Mouse (Mus musculus): ENCODE data around the gene Ubl3.

DNA sequence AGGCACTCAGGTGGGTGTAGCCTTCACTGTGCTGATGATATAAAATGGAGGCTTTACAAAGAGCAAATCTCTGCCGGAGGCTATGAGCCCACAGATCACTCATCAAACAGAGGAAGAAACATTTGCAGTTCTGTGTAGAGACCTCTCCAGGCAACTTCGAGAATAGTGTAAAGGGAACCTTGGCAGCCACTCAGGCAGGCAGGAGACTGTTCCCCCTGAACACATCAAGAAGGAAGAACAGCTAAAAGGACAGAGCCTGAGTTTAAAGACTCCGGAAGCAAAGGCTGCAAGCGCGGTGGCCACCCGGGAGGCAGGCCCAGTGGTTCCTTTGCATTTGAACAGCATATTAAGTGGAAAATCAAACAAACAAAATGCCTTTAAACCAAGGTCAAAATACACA, 2.2 kb downstream of the Ubl3 start:
- TF ChIP-seq CTCF (IDR thresholded peaks at IDR 0.05; ENCODE audit: borderline replicate concordance, control insufficient read depth, extremely low read depth, insufficient read depth, low read length, poor library complexity) (no peak), POLR2A (IDR thresholded peaks at IDR 0.05; ENCODE audit: control insufficient read depth, extremely low read depth, insufficient read depth, low read length, poor library complexity) (no peak)

Measured in thymus, adult 2 months (tissue).